8 mouse cellular contexts compared by ENCODE assay signal in genomic region chr7:89403053-89403972, GRCm38 (mm10). TPM values are rescaled to one million over a fixed set of nuclear protein-coding genes. Genes with fewer than 3 reads are reported as not detected.
DNase-seq lines count a peak whose midpoint lies in the region; ATAC-seq and TF ChIP-seq lines count a peak whose summit lies in the region.

No protein-coding gene starts in this region.

- 0 out of 2 replicates have a peak, but pooled peaks cover 4% of the 10 kb centered on the region for H3K36me3 ChIP-seq in hindbrain, embryonic 13.5 days

- DNase-seq in Patski (ENCODE audit: low read depth, low spot score) = no peak
- peak; percentile 73 for DNase-seq in cerebellum, adult 8-10 months
- DNase-seq in frontal cortex, postnatal 25 days (ENCODE audit: low spot score in 2 of 2) = peak; percentile 25 to 39
- peak; percentile 48 to 68 for DNase-seq in left cerebral cortex, adult 18-20 months (ENCODE audit: low spot score in 2 of 2)
- peak; percentile 91 for DNase-seq in lung, postnatal 36 days
- peak; percentile 75 for DNase-seq in retina, embryonic 14.5 days (ENCODE audit: low spot score)
- DNase-seq in thymus, postnatal 4 days = peak; percentile 65

- peak overlapping the region; percentile 83 for H3K9ac ChIP-seq in hindbrain, embryonic 13.5 days

- peak overlapping the region; percentile 85 for H3K27ac ChIP-seq in hindbrain, embryonic 13.5 days

- CTCF ChIA-PET in Patski (lab: Charles Lee) = interaction anchor here (1.4 to 3.9 kb wide), 3 partner anchors 11 to 235 kb away, joined by 3 to 20 read pairs (median 7); no protein-coding TSS in a partner anchor

- in situ Hi-C loops in Patski (cut with MboI; ENCODE audit: low pct_unique_long_range_greater_than_20kb) = no loop called here

- TF ChIP-seq CTCF in Patski (IDR thresholded peaks at IDR 0.05) = no peak

- H3K4me3 ChIP-seq in hindbrain, embryonic 13.5 days = peak overlapping the region; percentile 71

- ATAC-seq in Patski = peak; percentile 74
- peak; percentile 85 for ATAC-seq in hindbrain, embryonic 13.5 days (ENCODE audit: low FRiP score)

- H3K4me1 ChIP-seq in hindbrain, embryonic 13.5 days (replicated peaks) = peaks cover 27% of the 10 kb centered on the region

- WGBS in hindbrain, embryonic 13.5 days = 5% methylated on average over 52 of the region's 52 CpGs

- no peaks in the 10 kb centered on the region for H3K9me3 ChIP-seq in hindbrain, embryonic 13.5 days

- peak overlapping the region; percentile 97 for H3K4me2 ChIP-seq in hindbrain, embryonic 13.5 days

- POLR2A ChIA-PET in Patski (lab: Charles Lee) = no interaction called here

- H3K27me3 ChIP-seq in Patski = no peaks in the 10 kb centered on the region
- peaks cover 19% of the 10 kb centered on the region for H3K27me3 ChIP-seq in hindbrain, embryonic 13.5 days

RNA-seq across cellular contexts. Expression of gene Tmem135, which starts 0.7 kb away (rescaled TPM):
- 48.3 TPM for polyA plus RNA-seq in Patski (2021)
- 20.3 and 24.5 TPM in 2 replicates for polyA plus RNA-seq in hindbrain, embryonic 13.5 days (2015; fragmentation: Nextera tagmentation; extraction: Ambion mirVana)
- total RNA-seq in left cerebral cortex, adult 18-20 months (2021) = 10 to 100 TPM; 58.1 to 62.4 TPM

RNA-seq across cellular contexts. Expression of gene Fzd4, which starts 0.8 kb away (rescaled TPM):
- 55.9 TPM for polyA plus RNA-seq in Patski (2021)
- polyA plus RNA-seq in hindbrain, embryonic 13.5 days (2015; fragmentation: Nextera tagmentation; extraction: Ambion mirVana) = 2.1 and 2.4 TPM in 2 replicates
- total RNA-seq in left cerebral cortex, adult 18-20 months (2021) = 1 to 10 TPM; 5.6 to 5.7 TPM

Comparison
In these comparisons a context has a peak if more than half of its experiments do, and no peak if none do; other contexts are left out.
1. RNA of gene Fzd4, which starts 0.8 kb away (polyA plus RNA-seq): 55.9 TPM in Patski (single experiment); 2.1 to 2.4 TPM in hindbrain, embryonic 13.5 days; every median in the first group is over 10 times any median in the second.